Mouse (Mus musculus): Measurements from ENCODE around the gene Kcnh3.

DNA sequence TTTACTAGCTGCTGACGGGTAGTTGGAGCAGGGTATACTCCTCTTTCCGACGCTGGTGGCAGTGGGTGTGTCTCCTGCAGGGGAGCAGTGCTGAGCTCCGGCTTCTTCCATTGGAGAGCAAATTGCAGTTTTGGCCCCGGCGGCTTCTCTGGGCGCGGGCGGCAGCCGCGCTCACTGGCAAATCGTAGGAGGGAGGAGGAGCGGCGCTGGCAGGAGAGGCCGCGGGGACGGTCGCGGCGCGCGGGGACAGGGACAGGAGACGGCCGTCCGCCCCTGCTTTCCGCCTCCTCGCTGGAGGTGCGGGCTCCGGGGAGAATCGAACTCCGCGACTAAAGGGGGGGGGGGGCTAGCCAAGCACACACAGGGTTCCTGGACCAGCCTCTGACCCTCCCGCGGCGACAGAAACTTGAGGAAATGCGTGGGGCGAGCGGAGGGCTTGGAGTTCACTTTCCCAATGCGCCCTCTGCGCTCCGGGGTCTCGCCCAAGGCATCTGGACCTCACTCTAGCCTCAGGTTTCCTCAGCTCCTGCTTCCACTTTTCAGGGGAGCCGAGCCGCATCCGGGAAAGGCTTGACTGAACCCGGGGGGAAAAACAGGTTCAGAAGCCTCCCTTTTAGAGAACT lies 965 bp upstream of the Kcnh3 start:
- TF ChIP-seq CTCF (IDR thresholded peaks at IDR 0.05; ENCODE audit: extremely low read depth, insufficient read length, insufficient replicate concordance, low read depth, low read length): no peak
- TF ChIP-seq POLR2A (IDR thresholded peaks at IDR 0.05; ENCODE audit: low read depth, low read length): no peak
